Mouse (Mus musculus): ENCODE data around the gene Tsr3. TPM values are rescaled to one million over a fixed set of nuclear protein-coding genes. Genes with fewer than 3 reads are reported as not detected.
"Not testable (repeated sequence)": the region's sequence is repeated elsewhere in the genome, so short reads cannot be mapped to it uniquely, and the experiment has no call there.

Gene Tsr3
- polyA plus RNA-seq, 1 experiment from 2014 or later, result 60.3 TPM

GRCm38 (mm10) chr17:25230700-25231099 lies 9.3 kb upstream of the Tsr3 start:
- no peak overlapping the region for H3K9ac ChIP-seq (ENCODE audit: low read depth, low read length)
- H3K9me3 ChIP-seq (ENCODE audit: control insufficient read depth, low read length), result no peaks in the 10 kb centered on the region
- DNase-seq (ENCODE audit: low spot score) (no peak), ATAC-seq (ENCODE audit: low FRiP score) (no peak)
- H3K4me2 ChIP-seq (replicated peaks; ENCODE audit: low read depth, low read length), result no peak overlapping the region
- no peak overlapping the region for H3K27ac ChIP-seq (ENCODE audit: low read depth, low read length)
- 93% methylated on average over 3 of the region's 3 CpGs for WGBS
- no peak overlapping the region for H3K4me3 ChIP-seq (ENCODE audit: low read depth, low read length)
- no peaks in the 10 kb centered on the region for H3K27me3 ChIP-seq (ENCODE audit: control insufficient read depth, insufficient read depth, low read length)
- no peaks in the 10 kb centered on the region for H3K4me1 ChIP-seq (replicated peaks; ENCODE audit: control insufficient read depth, insufficient read depth, low read length)
- H3K36me3 ChIP-seq (ENCODE audit: control insufficient read depth, insufficient read depth, low read length), result 0 out of 2 replicates have a peak, but pooled peaks cover 4% of the 10 kb centered on the region

- not testable (repeated sequence) for H3K9ac ChIP-seq (ENCODE audit: low read depth, low read length); H3K4me2 ChIP-seq (replicated peaks; ENCODE audit: low read depth, low read length); ATAC-seq (ENCODE audit: low FRiP score); H3K27ac ChIP-seq (ENCODE audit: low read depth, low read length); H3K4me1 ChIP-seq (replicated peaks; ENCODE audit: control insufficient read depth, insufficient read depth, low read length); H3K9me3 ChIP-seq (ENCODE audit: control insufficient read depth, low read length); H3K27me3 ChIP-seq (ENCODE audit: control insufficient read depth, insufficient read depth, low read length); H3K4me3 ChIP-seq (ENCODE audit: low read depth, low read length); DNase-seq (ENCODE audit: low spot score); H3K36me3 ChIP-seq (ENCODE audit: control insufficient read depth, insufficient read depth, low read length)
- WGBS, result 89% methylated on average over 5 of the region's 11 CpGs
Measured at GRCm38 (mm10) chr17:25231621-25232020, 8.3 kb upstream of the Tsr3 start.

GRCm38 (mm10) chr17:25235635-25236034 lies 4.3 kb upstream of the Tsr3 start:
- Histone ChIP-seq H3K4me1 (replicated peaks; ENCODE audit: control insufficient read depth, insufficient read depth, low read length) (peaks cover 2% of the 10 kb centered on the region), H3K36me3 (ENCODE audit: control insufficient read depth, insufficient read depth, low read length) (0 out of 2 replicates have a peak, but pooled peaks cover 4% of the 10 kb centered on the region), H3K4me2 (replicated peaks; ENCODE audit: low read depth, low read length) (no peak overlapping the region), H3K9ac (ENCODE audit: low read depth, low read length) (no peak overlapping the region), H3K27ac (ENCODE audit: low read depth, low read length) (no peak overlapping the region), H3K4me3 (ENCODE audit: low read depth, low read length) (no peak overlapping the region), H3K27me3 (ENCODE audit: control insufficient read depth, insufficient read depth, low read length) (no peaks in the 10 kb centered on the region), H3K9me3 (ENCODE audit: control insufficient read depth, low read length) (no peaks in the 10 kb centered on the region)
- ATAC-seq (ENCODE audit: low FRiP score) (no peak), DNase-seq (ENCODE audit: low spot score) (no peak)
- 83% methylated on average over 9 of the region's 9 CpGs for whole genome bisulfite sequencing

- Histone ChIP-seq H3K27me3 (ENCODE audit: control insufficient read depth, insufficient read depth, low read length) (no peaks in the 10 kb centered on the region), H3K9me3 (ENCODE audit: control insufficient read depth, low read length) (no peaks in the 10 kb centered on the region), H3K4me2 (replicated peaks; ENCODE audit: low read depth, low read length) (no peak overlapping the region), H3K36me3 (ENCODE audit: control insufficient read depth, insufficient read depth, low read length) (peaks cover 8% of the 10 kb centered on the region), H3K4me3 (ENCODE audit: low read depth, low read length) (no peak overlapping the region), H3K4me1 (replicated peaks; ENCODE audit: control insufficient read depth, insufficient read depth, low read length) (peaks cover 7% of the 10 kb centered on the region), H3K27ac (ENCODE audit: low read depth, low read length) (no peak overlapping the region), H3K9ac (ENCODE audit: low read depth, low read length) (no peak overlapping the region)
- DNase-seq (ENCODE audit: low spot score), result no peak
- 80% methylated on average over 11 of the region's 11 CpGs for WGBS
- ATAC-seq (ENCODE audit: low FRiP score), result no peak
Measured at GRCm38 (mm10) chr17:25243131-25243780, 3.3 kb downstream of the Tsr3 start.

- peaks cover 8% of the 10 kb centered on the region for H3K36me3 ChIP-seq (ENCODE audit: control insufficient read depth, insufficient read depth, low read length)
- H3K4me1 ChIP-seq (replicated peaks; ENCODE audit: control insufficient read depth, insufficient read depth, low read length), result peaks cover 7% of the 10 kb centered on the region
- H3K4me3 ChIP-seq (ENCODE audit: low read depth, low read length), result no peak overlapping the region
- no peak for ATAC-seq (ENCODE audit: low FRiP score)
- no peak for DNase-seq (ENCODE audit: low spot score)
- WGBS, result 89% methylated on average over 16 of the region's 16 CpGs
- no peak overlapping the region for H3K4me2 ChIP-seq (replicated peaks; ENCODE audit: low read depth, low read length)
- no peak overlapping the region for H3K9ac ChIP-seq (ENCODE audit: low read depth, low read length)
- no peak overlapping the region for H3K27ac ChIP-seq (ENCODE audit: low read depth, low read length)
- H3K9me3 ChIP-seq (ENCODE audit: control insufficient read depth, low read length), result no peaks in the 10 kb centered on the region
- no peaks in the 10 kb centered on the region for H3K27me3 ChIP-seq (ENCODE audit: control insufficient read depth, insufficient read depth, low read length)
Measured at GRCm38 (mm10) chr17:25244239-25244638, 4.3 kb downstream of the Tsr3 start.

- no peak overlapping the region for H3K4me2 ChIP-seq (replicated peaks; ENCODE audit: low read depth, low read length)
- ATAC-seq (ENCODE audit: low FRiP score) (no peak), DNase-seq (ENCODE audit: low spot score) (no peak)
- no peaks in the 10 kb centered on the region; the same call in 1 of the 2 replicates for H3K27me3 ChIP-seq (ENCODE audit: control insufficient read depth, insufficient read depth, low read length)
- no peak overlapping the region for H3K4me3 ChIP-seq (ENCODE audit: low read depth, low read length)
- 86% methylated on average over 18 of the region's 18 CpGs for WGBS
- no peak overlapping the region for H3K27ac ChIP-seq (ENCODE audit: low read depth, low read length)
- no peaks in the 10 kb centered on the region for H3K9me3 ChIP-seq (ENCODE audit: control insufficient read depth, low read length)
- H3K36me3 ChIP-seq (ENCODE audit: control insufficient read depth, insufficient read depth, low read length), result peaks cover 3% of the 10 kb centered on the region; the same call in 1 of the 2 replicates
- no peak overlapping the region for H3K9ac ChIP-seq (ENCODE audit: low read depth, low read length)
- H3K4me1 ChIP-seq (replicated peaks; ENCODE audit: control insufficient read depth, insufficient read depth, low read length), result peaks cover 3% of the 10 kb centered on the region; the same call in 1 of the 2 replicates
Measured at GRCm38 (mm10) chr17:25248033-25248750, 8.2 kb downstream of the Tsr3 start.

GRCm38 (mm10) chr17:25250181-25250835 lies 10.3 kb downstream of the Tsr3 start:
- DNase-seq (ENCODE audit: low spot score) (no peak), ATAC-seq (ENCODE audit: low FRiP score) (no peak)
- H3K36me3 ChIP-seq (ENCODE audit: control insufficient read depth, insufficient read depth, low read length), result no peaks in the 10 kb centered on the region
- H3K4me3 ChIP-seq (ENCODE audit: low read depth, low read length), result no peak overlapping the region
- H3K9ac ChIP-seq (ENCODE audit: low read depth, low read length), result no peak overlapping the region
- peaks cover 12% of the 10 kb centered on the region for H3K4me1 ChIP-seq (replicated peaks; ENCODE audit: control insufficient read depth, insufficient read depth, low read length)
- H3K9me3 ChIP-seq (ENCODE audit: control insufficient read depth, low read length), result no peaks in the 10 kb centered on the region
- no peak overlapping the region for H3K4me2 ChIP-seq (replicated peaks; ENCODE audit: low read depth, low read length)
- H3K27me3 ChIP-seq (ENCODE audit: control insufficient read depth, insufficient read depth, low read length), result peaks cover 5% of the 10 kb centered on the region; the same call in 1 of the 2 replicates
- H3K27ac ChIP-seq (ENCODE audit: low read depth, low read length), result no peak overlapping the region
- WGBS, result 81% methylated on average over 8 of the region's 8 CpGs

- Histone ChIP-seq H3K36me3 (ENCODE audit: control insufficient read depth, insufficient read depth, low read length) (no peaks in the 10 kb centered on the region), H3K27me3 (ENCODE audit: control insufficient read depth, insufficient read depth, low read length) (peaks cover 16% of the 10 kb centered on the region), H3K4me2 (replicated peaks; ENCODE audit: low read depth, low read length) (no peak overlapping the region), H3K4me1 (replicated peaks; ENCODE audit: control insufficient read depth, insufficient read depth, low read length) (peaks cover 19% of the 10 kb centered on the region), H3K9ac (ENCODE audit: low read depth, low read length) (no peak overlapping the region), H3K9me3 (ENCODE audit: control insufficient read depth, low read length) (no peaks in the 10 kb centered on the region), H3K4me3 (ENCODE audit: low read depth, low read length) (no peak overlapping the region), H3K27ac (ENCODE audit: low read depth, low read length) (no peak overlapping the region)
- peak; percentile 59 for ATAC-seq (ENCODE audit: low FRiP score)
- peak; percentile 48 for DNase-seq (ENCODE audit: low spot score)
- WGBS, result 30% methylated on average over 3 of the region's 3 CpGs
Measured at GRCm38 (mm10) chr17:25252643-25253042, 12.7 kb downstream of the Tsr3 start.

Measured in hindbrain, embryonic 11.5 days (tissue).